Mouse (Mus musculus) adrenal gland, postnatal 36 days (tissue): ENCODE results near the gene Tm9sf4. TPM values are rescaled to one million over a fixed set of nuclear protein-coding genes. Genes with fewer than 3 reads are reported as not detected.

Experiments
- DNase-seq, 2 experiments: peaks; one replicate each; pipeline ENCODE4 v3.0.0; 2021; ENCODE audit warnings: mixed read lengths in 1 of 2
- long read RNA-seq, 2 experiments: library from polyadenylated mRNA; stranded (forward); transcript quantifications; one replicate each; pipeline ENCODE4 v2.0.0; 2021; ENCODE audit warnings: borderline sequencing depth in 2 of 2
- total RNA-seq, 2 experiments: library from RNA; stranded (reverse); gene quantifications; 2 replicates each; pipeline ENCODE4 v1.2.3; 2021

Tm9sf4 gene
- total RNA-seq = 100 to 1,000 TPM; 103 to 118 TPM
- long read RNA-seq, experiment 1, transcript Tm9sf4-201 (18 exons, 3,896 nt) = major isoform, 26 of 67 reads
- long read RNA-seq, experiment 1, partial matches to known transcripts = 22 of 67 reads
- long read RNA-seq, experiment 1, other reads (novel, unspliced or antisense) = 17 of 67 reads
- long read RNA-seq, experiment 2, transcript Tm9sf4-201 (18 exons, 3,896 nt) = major isoform, 15 of 20 reads
- long read RNA-seq, experiment 2, partial matches to known transcripts = 2 of 20 reads
- long read RNA-seq, experiment 2, other reads (novel, unspliced or antisense) = 3 of 20 reads

- peak; percentile 91 for DNase-seq
Measured at GRCm38 (mm10) chr2:153160844-153161683, at the start of gene Tm9sf4. Gene Tm9sf4, plus strand, starts transcription at chr2:153161303.

- no peak for DNase-seq
Measured at GRCm38 (mm10) chr2:153115679-153116081, 45.4 kb upstream of the Tm9sf4 start.

GRCm38 (mm10) chr2:153117051-153117486 lies 44.0 kb upstream of the Tm9sf4 start:
- peak in 1 of 2 experiments; percentile 22 for DNase-seq

GRCm38 (mm10) chr2:153119488-153119887 lies 41.6 kb upstream of the Tm9sf4 start:
- DNase-seq = no peak

GRCm38 (mm10) chr2:153120126-153120525 lies 41.0 kb upstream of the Tm9sf4 start:
- no peak for DNase-seq

- peak; percentile 67 to 77 for DNase-seq
Measured at GRCm38 (mm10) chr2:153121821-153122615, 39.1 kb upstream of the Tm9sf4 start.

GRCm38 (mm10) chr2:153122701-153123100 lies 38.4 kb upstream of the Tm9sf4 start:
- DNase-seq = no peak

GRCm38 (mm10) chr2:153125875-153126274 lies 35.2 kb upstream of the Tm9sf4 start:
- DNase-seq = no peak

- DNase-seq = peak; percentile 16 to 38
Measured at GRCm38 (mm10) chr2:153131019-153131418, 30.1 kb upstream of the Tm9sf4 start.

GRCm38 (mm10) chr2:153134237-153134636 lies 26.9 kb upstream of the Tm9sf4 start:
- DNase-seq = no peak

GRCm38 (mm10) chr2:153136211-153136610 lies 24.9 kb upstream of the Tm9sf4 start:
- DNase-seq = no peak

- no peak for DNase-seq
Measured at GRCm38 (mm10) chr2:153139158-153139557, 21.9 kb upstream of the Tm9sf4 start.

GRCm38 (mm10) chr2:153139996-153140613 lies 21.0 kb upstream of the Tm9sf4 start:
- peak; percentile 19 to 29 for DNase-seq

GRCm38 (mm10) chr2:153142620-153143199 lies 18.4 kb upstream of the Tm9sf4 start:
- DNase-seq = peak; percentile 45 to 70

GRCm38 (mm10) chr2:153145346-153145745 lies 15.8 kb upstream of the Tm9sf4 start:
- DNase-seq = no peak

GRCm38 (mm10) chr2:153147236-153147635 lies 13.9 kb upstream of the Tm9sf4 start:
- no peak for DNase-seq

- DNase-seq = peak; percentile 77 to 80
Measured at GRCm38 (mm10) chr2:153147715-153148114, 13.4 kb upstream of the Tm9sf4 start.

GRCm38 (mm10) chr2:153149742-153150141 lies 11.4 kb upstream of the Tm9sf4 start:
- no peak for DNase-seq

GRCm38 (mm10) chr2:153151026-153151425 lies 10.1 kb upstream of the Tm9sf4 start:
- no peak for DNase-seq

- no peak for DNase-seq
Measured at GRCm38 (mm10) chr2:153151926-153152665, 9.0 kb upstream of the Tm9sf4 start.

- no peak for DNase-seq
Measured at GRCm38 (mm10) chr2:153153033-153153450, 8.1 kb upstream of the Tm9sf4 start.
